Mouse (Mus musculus) midbrain, embryonic 11.5 days (tissue): Measurements from ENCODE around the gene Dot1l. TPM values are rescaled to one million over a fixed set of nuclear protein-coding genes. Genes with fewer than 3 reads are reported as not detected.

Experiments used
- ATAC-seq: fragments of 200-750 bp; cut with Nextera tagmentation; 2 replicates; pipeline ENCODE4 v1.8.0; 2017; ENCODE audit warnings: moderate TSS enrichment, moderate library complexity; ENCODE audit not compliant: low FRiP score
- DNase-seq: peaks from one replicate; pipeline ENCODE4 v3.0.0; 2015; ENCODE audit warnings: low spot score; ENCODE audit errors: missing footprints
- H3K27ac ChIP-seq: fragments of 300-500 bp; sonication (generic); 2 replicates; pipeline ENCODE4 v1.5.1; 2014; ENCODE audit warnings: low read depth, low read length
- H3K27me3 ChIP-seq: fragments of 300-500 bp; sonication (generic); 2 replicates; pipeline ENCODE4 v1.6.1; 2014; ENCODE audit warnings: mild to moderate bottlenecking, low read length, moderate library complexity, mixed read lengths; ENCODE audit not compliant: control insufficient read depth, insufficient read depth
- H3K36me3 ChIP-seq: fragments of 300-500 bp; sonication (generic); 2 replicates; pipeline ENCODE4 v1.6.1; 2014; ENCODE audit warnings: mild to moderate bottlenecking, low read length, moderate library complexity, mixed read lengths; ENCODE audit not compliant: control insufficient read depth, insufficient read depth
- H3K4me1 ChIP-seq: fragments of 300-500 bp; sonication (generic); 2 replicates; pipeline ENCODE4 v1.6.1; 2014; ENCODE audit warnings: low read length; ENCODE audit not compliant: control insufficient read depth, insufficient read depth
- H3K4me2 ChIP-seq: fragments of 300-500 bp; sonication (generic); 2 replicates; pipeline ENCODE4 v1.6.1; 2014; ENCODE audit warnings: mild to moderate bottlenecking, moderate library complexity
- H3K4me3 ChIP-seq: fragments of 300-500 bp; sonication (generic); 2 replicates; pipeline ENCODE4 v1.5.1; 2014; ENCODE audit warnings: low read depth, low read length
- H3K9ac ChIP-seq: fragments of 300-500 bp; sonication (generic); 2 replicates; pipeline ENCODE4 v1.6.1; 2014; ENCODE audit warnings: low read length
- H3K9me3 ChIP-seq: fragments of 300-500 bp; sonication (generic); 2 replicates; pipeline ENCODE4 v1.6.1; 2016; ENCODE audit warnings: low read length; ENCODE audit not compliant: control insufficient read depth
- WGBS: fragments of 180-500 bp; shearing (Covaris S2); extraction: QIAGEN DNeasy Blood & Tissue Kit; methylation state at CpG from one replicate; pipeline ENCODE4 v1.1.7; 2014; 5-methylcytosine and 5-hydroxymethylcytosine counted together
- polyA plus RNA-seq: library from polyadenylated mRNA; unstranded; fragments of >200 nt; fragmentation: Nextera tagmentation; extraction: Ambion mirVana; gene quantifications from 2 replicates; pipeline ENCODE4 v1.2.1, GENCODE M21; 2014

Dot1l gene
- polyA plus RNA-seq, 1 experiment from 2014 or later: 18.8 TPM

- H3K4me1 ChIP-seq: no peaks in the 10 kb centered on the region
- WGBS: 81% methylated on average over 10 of the region's 10 CpGs
- no peak overlapping the region for H3K27ac ChIP-seq
- H3K4me3 ChIP-seq: no peak overlapping the region
- H3K9ac ChIP-seq: no peak overlapping the region
- peaks cover 16% of the 10 kb centered on the region; the same call in 1 of the 2 replicates for H3K36me3 ChIP-seq
- H3K4me2 ChIP-seq: no peak overlapping the region
- DNase-seq (no peak), ATAC-seq (no peak)
- H3K27me3 ChIP-seq: no peaks in the 10 kb centered on the region
- no peaks in the 10 kb centered on the region for H3K9me3 ChIP-seq
Observed at GRCm38 (mm10) chr10:80766161-80766815, 11.3 kb downstream of the Dot1l start.

- WGBS: 87% methylated on average over 6 of the region's 6 CpGs
- no peak for DNase-seq
- Histone ChIP-seq H3K9ac (no peak overlapping the region), H3K4me3 (no peak overlapping the region), H3K4me1 (no peaks in the 10 kb centered on the region), H3K27ac (no peak overlapping the region), H3K27me3 (no peaks in the 10 kb centered on the region), H3K4me2 (no peak overlapping the region), H3K36me3 (peaks cover 18% of the 10 kb centered on the region; the same call in 1 of the 2 replicates), H3K9me3 (no peaks in the 10 kb centered on the region)
- no peak for ATAC-seq
Observed at GRCm38 (mm10) chr10:80768365-80768764, 13.4 kb downstream of the Dot1l start.

- DNase-seq (no peak), ATAC-seq (no peak)
- 92% methylated on average over 5 of the region's 5 CpGs for WGBS
- H3K4me1 ChIP-seq: no peaks in the 10 kb centered on the region
- no peak overlapping the region for H3K27ac ChIP-seq
- H3K9me3 ChIP-seq: no peaks in the 10 kb centered on the region
- peaks cover 21% of the 10 kb centered on the region for H3K36me3 ChIP-seq
- H3K9ac ChIP-seq: no peak overlapping the region
- no peaks in the 10 kb centered on the region for H3K27me3 ChIP-seq
- H3K4me2 ChIP-seq: no peak overlapping the region
- no peak overlapping the region for H3K4me3 ChIP-seq
Observed at GRCm38 (mm10) chr10:80773816-80774215, 18.8 kb downstream of the Dot1l start.

- DNase-seq: peak; percentile 97
- Histone ChIP-seq H3K36me3 (peaks cover 19% of the 10 kb centered on the region), H3K27me3 (no peaks in the 10 kb centered on the region), H3K4me3 (no peak overlapping the region), H3K27ac (no peak overlapping the region), H3K4me1 (no peaks in the 10 kb centered on the region), H3K9me3 (no peaks in the 10 kb centered on the region), H3K9ac (no peak overlapping the region), H3K4me2 (no peak overlapping the region)
- ATAC-seq: no peak
- WGBS: 78% methylated on average over 2 of the region's 2 CpGs
Observed at GRCm38 (mm10) chr10:80774549-80774948, 19.5 kb downstream of the Dot1l start.

GRCm38 (mm10) chr10:80774981-80775380 is 20.0 kb downstream of the Dot1l start:
- Histone ChIP-seq H3K36me3 (peaks cover 17% of the 10 kb centered on the region), H3K4me2 (no peak overlapping the region), H3K4me3 (no peak overlapping the region), H3K27ac (no peak overlapping the region), H3K9me3 (no peaks in the 10 kb centered on the region), H3K27me3 (no peaks in the 10 kb centered on the region), H3K4me1 (no peaks in the 10 kb centered on the region), H3K9ac (no peak overlapping the region)
- ATAC-seq: no peak
- WGBS: 92% methylated on average over 4 of the region's 4 CpGs
- no peak for DNase-seq

GRCm38 (mm10) chr10:80775731-80776130 is 20.7 kb downstream of the Dot1l start:
- Histone ChIP-seq H3K36me3 (peaks cover 13% of the 10 kb centered on the region), H3K9me3 (no peaks in the 10 kb centered on the region), H3K4me3 (no peak overlapping the region), H3K27ac (no peak overlapping the region), H3K4me1 (no peaks in the 10 kb centered on the region), H3K9ac (no peak overlapping the region), H3K4me2 (no peak overlapping the region), H3K27me3 (no peaks in the 10 kb centered on the region)
- DNase-seq: no peak
- WGBS: 96% methylated on average over 4 of the region's 4 CpGs
- ATAC-seq: no peak

DNA sequence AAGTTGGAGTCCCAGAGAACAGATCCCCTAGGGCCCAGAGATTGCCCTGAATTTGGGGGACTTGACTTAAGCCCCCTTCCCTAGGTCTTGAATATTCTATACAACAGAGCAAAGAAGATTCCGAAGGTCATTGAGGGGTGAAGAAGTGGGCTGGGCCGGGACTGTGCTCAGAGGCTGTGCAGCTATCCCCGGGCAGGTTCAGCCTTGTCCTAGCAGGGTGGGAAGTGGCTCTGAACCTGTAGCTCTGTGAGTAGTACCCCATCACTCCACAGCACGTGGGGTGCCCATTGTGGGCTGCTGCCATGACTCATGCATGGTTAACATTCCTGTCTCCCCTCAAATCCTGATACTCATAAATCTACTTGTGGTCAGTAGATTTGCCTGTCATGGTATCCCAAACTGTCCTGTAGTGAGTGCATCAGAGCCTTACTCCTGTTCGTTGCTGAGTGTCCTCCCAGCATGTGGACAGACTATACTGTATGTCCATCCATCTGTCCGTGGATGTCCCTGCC is 21.4 kb downstream of the Dot1l start:
- H3K27ac ChIP-seq: no peak overlapping the region
- H3K4me2 ChIP-seq: no peak overlapping the region
- WGBS: 83% methylated on average over 6 of the region's 6 CpGs
- H3K4me3 ChIP-seq: no peak overlapping the region
- DNase-seq (no peak), ATAC-seq (no peak)
- no peaks in the 10 kb centered on the region for H3K27me3 ChIP-seq
- no peaks in the 10 kb centered on the region for H3K4me1 ChIP-seq
- H3K36me3 ChIP-seq: peaks cover 15% of the 10 kb centered on the region
- H3K9me3 ChIP-seq: no peaks in the 10 kb centered on the region
- H3K9ac ChIP-seq: no peak overlapping the region

DNA sequence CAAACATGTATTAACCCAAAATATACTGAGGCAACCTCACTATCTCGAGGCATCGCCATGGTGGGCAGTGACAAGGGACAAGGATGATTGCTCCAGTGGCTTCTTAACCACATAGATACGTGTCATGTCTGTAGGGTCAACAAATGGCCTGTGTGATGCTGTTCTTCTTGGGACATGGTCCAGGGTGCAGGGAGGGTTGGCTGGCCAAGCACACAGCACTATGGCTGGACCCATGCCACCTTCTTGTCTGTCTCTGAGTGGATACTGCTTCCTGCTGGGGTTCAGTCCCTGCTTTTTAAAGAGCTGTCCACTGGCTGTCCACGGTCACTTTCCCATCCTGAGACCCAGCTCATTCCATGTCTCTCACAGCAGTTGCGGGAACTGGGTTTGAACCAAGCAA is 22.1 kb downstream of the Dot1l start:
- no peak overlapping the region for H3K27ac ChIP-seq
- no peaks in the 10 kb centered on the region for H3K9me3 ChIP-seq
- 93% methylated on average over 5 of the region's 5 CpGs for WGBS
- no peaks in the 10 kb centered on the region for H3K27me3 ChIP-seq
- H3K4me1 ChIP-seq: no peaks in the 10 kb centered on the region
- DNase-seq: no peak
- no peak overlapping the region for H3K4me2 ChIP-seq
- peaks cover 15% of the 10 kb centered on the region for H3K36me3 ChIP-seq
- H3K4me3 ChIP-seq: no peak overlapping the region
- ATAC-seq: no peak
- H3K9ac ChIP-seq: no peak overlapping the region

GRCm38 (mm10) chr10:80779565-80779964 is 24.6 kb downstream of the Dot1l start:
- Histone ChIP-seq H3K4me3 (no peak overlapping the region), H3K27me3 (no peaks in the 10 kb centered on the region), H3K36me3 (peaks cover 27% of the 10 kb centered on the region), H3K9me3 (no peaks in the 10 kb centered on the region), H3K4me1 (no peaks in the 10 kb centered on the region), H3K9ac (no peak overlapping the region), H3K4me2 (no peak overlapping the region), H3K27ac (no peak overlapping the region)
- ATAC-seq (no peak), DNase-seq (no peak)
